Mouse (Mus musculus) bone marrow macrophage, adult 2 months (primary cell): ENCODE measurements at regions not wholly inside any gene's neighbourhood (a gene's known extent, or its start where the extent isn't known, plus 50 kb on each side); places are given as distances from the start of the nearest gene placed in this dataset.

Source experiments
- H3K27ac ChIP-seq: 2 replicates; pipeline ENCODE4 v1.5.1; 2012; ENCODE audit warnings: low read depth, low read length; ENCODE audit not compliant: insufficient read depth
- H3K4me1 ChIP-seq: 2 replicates; pipeline ENCODE4 v1.6.1; 2012; ENCODE audit warnings: low read length; ENCODE audit not compliant: control insufficient read depth, insufficient read depth
- H3K4me3 ChIP-seq: 2 replicates; pipeline ENCODE4 v1.5.1; 2012; ENCODE audit warnings: mild to moderate bottlenecking, low read length, moderate library complexity; ENCODE audit not compliant: insufficient read depth
- CTCF ChIP-seq: IDR thresholded peaks from 2 replicates; pipeline ENCODE4 v1.5.1; 2012; ENCODE audit warnings: low read depth, mild to moderate bottlenecking, low read length, moderate library complexity
- POLR2A ChIP-seq: IDR thresholded peaks from 2 replicates; pipeline ENCODE4 v1.6.1; 2012; ENCODE audit warnings: mild to moderate bottlenecking, low read depth, low read length, borderline replicate concordance

- Histone ChIP-seq H3K27ac (no peak overlapping the region), H3K4me1 (0 out of 2 replicates have a peak, but pooled peaks cover 6% of the 10 kb centered on the region), H3K4me3 (no peak overlapping the region)
- no peak for TF ChIP-seq CTCF
- TF ChIP-seq POLR2A = no peak
Observed at GRCm38 (mm10) chr3:149117018-149117683, 126.8 kb upstream of the Adgrl2 start.

GRCm38 (mm10) chr3:149116604-149117003, 126.2 kb upstream of the Adgrl2 start:
- peaks cover 8% of the 10 kb centered on the region; the same call in 1 of the 2 replicates for H3K4me1 ChIP-seq
- no peak for TF ChIP-seq CTCF
- no peak for TF ChIP-seq POLR2A
- no peak overlapping the region for H3K27ac ChIP-seq
- no peak overlapping the region for H3K4me3 ChIP-seq

- H3K27ac ChIP-seq = no peak overlapping the region
- no peak overlapping the region for H3K4me3 ChIP-seq
- peaks cover 8% of the 10 kb centered on the region; the same call in 1 of the 2 replicates for H3K4me1 ChIP-seq
- no peak for TF ChIP-seq CTCF
- no peak for TF ChIP-seq POLR2A
Observed at GRCm38 (mm10) chr3:149115901-149116300, 125.5 kb upstream of the Adgrl2 start.

- Histone ChIP-seq H3K27ac (no peak overlapping the region), H3K4me1 (peaks cover 5% of the 10 kb centered on the region; the same call in 1 of the 2 replicates), H3K4me3 (no peak overlapping the region)
- TF ChIP-seq POLR2A (no peak), CTCF (no peak)
Observed at GRCm38 (mm10) chr3:149112878-149113277, 122.5 kb upstream of the Adgrl2 start.

- no peak overlapping the region for H3K4me3 ChIP-seq
- H3K4me1 ChIP-seq = peaks cover 5% of the 10 kb centered on the region; the same call in 1 of the 2 replicates
- TF ChIP-seq CTCF (no peak), POLR2A (no peak)
- no peak overlapping the region for H3K27ac ChIP-seq
Observed at GRCm38 (mm10) chr3:149111529-149112439, 121.4 kb upstream of the Adgrl2 start.

GRCm38 (mm10) chr3:149110831-149111230, 120.5 kb upstream of the Adgrl2 start:
- no peak overlapping the region for H3K4me3 ChIP-seq
- H3K27ac ChIP-seq = no peak overlapping the region
- peaks cover 5% of the 10 kb centered on the region; the same call in 1 of the 2 replicates for H3K4me1 ChIP-seq
- TF ChIP-seq POLR2A (no peak), CTCF (no peak)

GRCm38 (mm10) chr3:149105709-149106450, 115.5 kb upstream of the Adgrl2 start:
- TF ChIP-seq CTCF (no peak), POLR2A (no peak)
- no peaks in the 10 kb centered on the region; the same call in none of the 2 replicates for H3K4me1 ChIP-seq
- no peak overlapping the region for H3K27ac ChIP-seq
- no peak overlapping the region for H3K4me3 ChIP-seq

- Histone ChIP-seq H3K27ac (no peak overlapping the region), H3K4me3 (no peak overlapping the region), H3K4me1 (no peaks in the 10 kb centered on the region; the same call in none of the 2 replicates)
- TF ChIP-seq CTCF = no peak
- no peak for TF ChIP-seq POLR2A
Observed at GRCm38 (mm10) chr3:149105181-149105580, 114.8 kb upstream of the Adgrl2 start.

GRCm38 (mm10) chr3:149104080-149104479, 113.7 kb upstream of the Adgrl2 start:
- H3K4me1 ChIP-seq = peaks cover 3% of the 10 kb centered on the region
- no peak for TF ChIP-seq CTCF
- TF ChIP-seq POLR2A = no peak
- no peak overlapping the region for H3K27ac ChIP-seq
- no peak overlapping the region for H3K4me3 ChIP-seq

- Histone ChIP-seq H3K4me3 (no peak overlapping the region), H3K4me1 (peaks cover 7% of the 10 kb centered on the region), H3K27ac (no peak overlapping the region)
- TF ChIP-seq POLR2A (no peak), CTCF (no peak)
Observed at GRCm38 (mm10) chr3:149103469-149103868, 113.1 kb upstream of the Adgrl2 start.
